Mouse (Mus musculus) mammary gland, adult 2 months (tissue): ENCODE results near the gene Mbd5. TPM values are rescaled to one million over a fixed set of nuclear protein-coding genes. Genes with fewer than 3 reads are reported as not detected.

Experiments used
- polyA plus RNA-seq: library from polyadenylated mRNA; depleted of rRNA; stranded (reverse); fragments of >200 nt; gene quantifications from 2 replicates; pipeline ENCODE4 v1.2.3, GENCODE M21; 2012; ENCODE audit warnings: low replicate concordance; rRNA removed

Gene Mbd5
- polyA plus RNA-seq = 3.9 and 7.5 TPM in 2 replicates

GRCm38 (mm10) chr2:48948841-48949584 lies at the start of gene Mbd5:
Gene Mbd5, plus strand, starts transcription at chr2:48949508.

GRCm38 (mm10) chr2:48950252-48950315 lies 776 bp downstream of the Mbd5 start, which contains the start of gene Orc4:
Gene Orc4, minus strand, starts transcription at chr2:48950277.

Other genes with a start within 250 kb of the Mbd5 start
- gene Acvr2a, start 135.4 kb upstream of the Mbd5 start, polyA plus RNA-seq = 3.5 and 4.3 TPM in 2 replicates
- 5.4 and 10.0 TPM in 2 replicates for gene Orc4, start 769 bp downstream of the Mbd5 start, polyA plus RNA-seq